Mouse (Mus musculus) adrenal gland, postnatal 4 days (tissue): ENCODE results near the gene Trim71. TPM values are rescaled to one million over a fixed set of nuclear protein-coding genes. Genes with fewer than 3 reads are reported as not detected.
"Not testable (repeated sequence)": the region's sequence is repeated elsewhere in the genome, so short reads cannot be mapped to it uniquely, and the experiment has no call there.

Source experiments
- DNase-seq, 2 experiments: peaks; one replicate each; pipeline ENCODE4 v3.0.0; 2021 to 2022; ENCODE audit warnings: low spot score in 2 of 2, mixed read lengths in 2 of 2
- total RNA-seq, 2 experiments: library from RNA; stranded (reverse); gene quantifications; 2 replicates each; pipeline ENCODE4 v1.2.3; 2021

Gene Trim71
- total RNA-seq, 2 experiments from 2014 or later, result 0.36 TPM; not detected in 1

DNA sequence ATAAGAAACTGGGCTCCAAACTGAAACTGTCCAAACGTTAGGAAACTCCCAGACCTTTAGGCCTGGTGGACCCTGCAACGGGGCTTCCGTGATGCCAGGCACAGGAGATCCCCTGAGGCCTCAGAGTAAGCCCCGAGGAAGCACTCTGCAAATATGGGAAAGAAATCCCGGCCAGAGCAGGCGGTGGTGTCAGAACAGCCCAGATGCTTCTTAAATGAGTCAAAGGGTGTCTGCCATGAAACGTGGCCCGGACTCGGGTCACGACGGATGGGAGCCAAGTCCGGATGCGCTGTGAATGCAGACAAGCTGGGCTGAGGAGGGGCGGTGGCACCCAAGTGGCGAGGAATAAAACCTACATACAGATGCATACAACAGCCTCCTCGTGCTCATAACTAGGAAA, 37.1 kb downstream of the Trim71 start:
- no peak for DNase-seq

DNA sequence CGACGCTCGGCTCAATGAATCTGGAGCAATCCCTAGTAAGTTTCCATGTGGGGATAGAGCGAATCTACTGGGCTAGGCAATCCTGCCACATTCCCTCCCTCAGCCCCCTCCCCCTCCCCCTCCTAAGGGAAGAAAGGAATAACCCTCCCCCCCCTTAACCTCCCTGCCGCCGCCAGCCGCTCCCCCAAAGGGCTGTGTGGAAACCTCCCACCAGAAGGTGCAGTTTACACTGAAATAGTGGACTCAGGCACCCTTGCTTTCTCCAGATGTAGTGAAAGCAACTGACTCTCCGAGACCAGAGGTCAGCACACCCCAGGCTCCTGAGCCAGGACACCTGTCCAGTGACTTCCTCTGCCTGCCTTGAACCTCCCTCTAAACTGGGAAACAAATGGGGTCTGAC, 37.6 kb downstream of the Trim71 start:
- no peak for DNase-seq

DNA sequence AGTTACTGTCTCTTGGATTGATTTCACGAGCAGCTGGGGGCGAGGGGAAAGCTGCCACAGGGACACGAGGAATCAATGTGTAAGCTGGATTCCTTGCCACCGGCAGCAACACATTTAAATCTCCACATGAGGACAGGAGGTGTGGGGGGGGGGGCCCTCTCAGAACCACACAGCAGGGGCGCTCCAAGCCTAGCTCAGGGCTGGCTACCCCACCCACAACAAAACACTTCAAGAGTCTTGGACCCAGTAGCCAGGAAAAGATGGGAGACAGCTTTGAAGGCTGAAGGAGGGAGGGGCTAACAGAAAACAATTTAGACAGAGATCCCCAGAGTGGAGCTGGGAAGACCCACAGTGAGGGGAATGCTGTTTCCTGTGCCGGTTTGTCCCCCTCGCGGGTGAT, 38.3 kb downstream of the Trim71 start:
- DNase-seq, result no peak

DNA sequence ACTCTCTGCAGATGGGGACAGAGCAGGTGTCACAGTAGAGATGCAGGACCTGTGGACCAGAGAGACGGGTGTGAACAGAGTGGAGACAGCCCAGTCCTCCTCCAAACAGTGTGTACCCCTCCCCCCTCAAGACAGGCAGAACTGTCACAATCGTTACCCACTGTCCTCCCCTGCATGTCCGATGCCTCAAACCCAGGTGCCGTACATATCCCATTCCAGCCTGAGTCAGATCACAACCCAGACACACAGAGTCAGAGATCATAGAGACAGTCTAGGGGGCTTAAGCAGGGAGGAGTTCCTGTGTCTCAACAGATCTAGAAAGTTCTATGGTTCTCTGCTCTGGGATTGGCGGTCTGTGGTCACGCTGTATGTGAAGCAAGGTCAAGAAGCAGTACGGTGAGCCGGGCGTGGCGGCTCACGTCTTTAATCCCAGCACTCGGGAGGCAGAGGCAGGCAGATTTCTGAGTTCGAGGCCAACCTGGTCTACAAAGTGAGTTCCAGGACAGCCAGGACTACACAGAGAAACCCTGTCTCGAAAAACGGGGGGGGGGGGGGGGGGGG, 39.0 kb downstream of the Trim71 start:
- no peak for DNase-seq

DNA sequence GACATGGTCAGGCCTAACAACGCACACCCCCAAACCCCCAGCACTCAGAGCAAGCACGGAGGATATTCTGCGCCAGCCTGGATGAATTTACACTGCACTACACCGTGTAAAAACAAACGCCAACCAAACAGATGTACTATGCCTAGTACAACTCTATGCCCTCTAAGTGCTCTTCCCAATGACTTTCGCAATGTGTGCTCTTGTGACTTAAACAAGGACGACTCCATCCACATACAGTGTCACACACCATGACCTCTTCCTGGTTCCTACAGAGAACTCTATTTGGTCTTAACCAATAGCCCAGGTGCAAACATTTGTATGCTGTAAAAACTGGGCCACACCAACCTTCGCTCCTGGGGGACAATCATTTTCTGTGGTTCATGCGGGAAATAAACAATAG, 41.7 kb downstream of the Trim71 start:
- no peak for DNase-seq

DNA sequence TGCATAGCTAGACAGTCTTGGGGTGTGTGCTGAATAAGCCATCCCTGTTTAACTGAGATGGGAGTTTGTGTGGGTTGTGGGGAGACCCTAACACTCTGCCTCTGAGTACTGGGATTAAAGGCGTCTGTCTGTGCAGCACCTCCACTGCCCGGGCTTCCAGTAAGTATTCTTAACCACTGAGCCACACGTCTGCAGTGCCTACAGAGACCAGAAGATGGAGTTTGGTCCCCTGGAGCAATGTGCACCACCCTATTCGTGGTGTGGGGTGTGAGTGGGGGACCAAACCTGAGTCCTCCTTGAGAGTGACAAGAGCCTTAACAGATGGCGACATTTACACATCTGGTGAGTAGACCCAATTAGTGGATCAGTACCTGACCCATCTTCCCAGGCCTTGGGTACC, 42.1 kb downstream of the Trim71 start:
- no peak for DNase-seq

DNA sequence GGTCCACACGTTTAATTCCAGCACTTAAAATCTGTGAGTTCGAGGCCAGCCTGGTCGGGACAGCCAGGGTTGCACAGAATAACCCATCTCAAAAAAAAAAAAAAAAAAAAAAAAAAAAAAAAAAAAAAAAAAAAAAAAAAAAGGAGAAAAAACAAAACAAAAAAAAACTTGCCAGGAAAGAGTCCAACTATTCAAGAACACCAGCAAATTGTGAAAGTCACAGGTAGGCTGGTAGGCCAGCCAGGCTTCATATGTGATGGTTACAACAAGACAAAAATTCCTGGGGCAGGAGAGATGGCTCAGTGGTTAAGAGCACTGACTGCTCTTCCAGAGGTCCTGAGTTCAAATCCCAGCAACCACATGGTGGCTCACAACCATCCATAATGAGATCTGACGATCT, 43.6 kb downstream of the Trim71 start:
- DNase-seq, result not testable (repeated sequence)

DNA sequence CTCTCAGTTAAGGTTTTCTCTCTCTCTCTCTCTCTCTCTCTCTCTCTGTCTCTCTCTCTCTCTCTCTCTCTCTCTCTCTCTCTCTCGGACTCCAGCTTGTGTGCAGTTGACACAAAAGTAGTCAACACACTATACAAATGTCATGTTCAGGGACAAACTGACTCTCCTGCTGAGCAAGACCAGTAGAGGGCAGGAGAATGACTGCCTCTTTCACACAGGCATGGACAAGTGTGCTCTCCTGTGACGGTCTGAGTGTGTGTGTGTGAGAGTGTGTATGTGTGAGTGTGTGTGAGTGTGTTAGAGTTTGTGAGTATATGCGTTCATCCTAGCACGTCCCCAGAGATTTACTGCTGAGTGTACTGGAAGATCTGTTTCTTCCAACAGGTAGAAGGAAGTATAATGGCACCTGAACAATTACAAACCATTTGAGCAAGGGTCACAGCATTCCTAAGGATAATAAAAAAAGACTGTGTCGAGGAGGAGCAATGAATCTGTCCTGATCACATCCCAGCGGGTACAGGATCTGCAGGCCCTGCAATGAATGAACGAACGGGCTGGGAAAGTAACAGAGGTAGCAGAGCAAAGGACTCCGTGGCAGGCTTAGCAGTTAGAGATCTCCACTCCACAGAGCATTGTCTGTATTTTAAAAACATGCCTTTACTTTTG, 45.2 kb downstream of the Trim71 start:
- no peak for DNase-seq

DNA sequence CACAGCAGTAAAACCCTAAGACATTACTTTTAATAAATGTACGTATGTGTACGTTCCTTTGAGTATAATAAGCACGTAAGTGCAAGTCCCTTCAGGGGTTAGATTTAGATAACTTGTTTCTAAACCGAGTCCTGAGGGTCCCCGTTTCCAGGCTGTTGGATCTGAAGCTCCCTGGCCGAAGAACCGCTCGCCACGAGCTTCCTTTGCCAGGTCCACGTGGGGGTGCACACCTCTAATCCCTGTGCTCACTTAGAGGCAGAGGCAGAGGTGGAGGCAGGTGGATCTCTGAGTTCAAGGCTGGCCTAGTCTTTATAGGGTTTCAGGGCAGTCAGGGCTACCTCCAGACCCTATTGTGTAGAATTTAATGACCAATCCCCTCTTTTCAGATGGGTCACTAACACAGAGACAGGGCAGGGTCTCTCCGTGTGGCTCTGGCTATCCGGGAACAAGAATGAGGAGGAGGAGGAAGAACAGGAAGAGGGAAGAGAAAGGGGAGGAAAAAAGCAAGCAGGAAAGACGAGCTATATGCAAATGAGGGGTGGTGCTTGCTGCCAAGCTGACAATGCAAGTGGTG, 46.2 kb downstream of the Trim71 start:
- no peak for DNase-seq

DNA sequence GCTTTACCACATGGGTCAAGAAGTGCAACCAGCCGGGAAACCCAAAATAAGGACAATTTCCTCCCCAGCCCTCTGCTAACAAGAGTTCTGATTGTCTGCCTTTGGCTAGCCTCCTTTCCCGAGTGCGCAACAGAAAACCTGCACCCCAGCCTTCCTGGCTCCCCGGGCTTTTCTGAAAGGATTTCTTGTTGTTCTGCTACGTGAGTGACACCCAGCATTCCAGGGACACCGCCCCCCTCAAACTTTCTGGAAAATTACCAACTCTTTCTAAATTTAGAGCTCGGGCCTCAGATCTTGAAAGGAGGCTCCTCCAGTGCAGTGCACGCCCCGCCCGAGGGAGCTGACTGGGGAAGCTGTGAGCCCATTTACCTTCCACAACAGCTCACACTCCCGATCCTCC, 48.8 kb downstream of the Trim71 start, which contains the start of gene C130032M10Rik:
TSS of gene C130032M10Rik (plus strand) at position 334 of the 400 bp plus-strand sequence.
- no peak for DNase-seq

DNA sequence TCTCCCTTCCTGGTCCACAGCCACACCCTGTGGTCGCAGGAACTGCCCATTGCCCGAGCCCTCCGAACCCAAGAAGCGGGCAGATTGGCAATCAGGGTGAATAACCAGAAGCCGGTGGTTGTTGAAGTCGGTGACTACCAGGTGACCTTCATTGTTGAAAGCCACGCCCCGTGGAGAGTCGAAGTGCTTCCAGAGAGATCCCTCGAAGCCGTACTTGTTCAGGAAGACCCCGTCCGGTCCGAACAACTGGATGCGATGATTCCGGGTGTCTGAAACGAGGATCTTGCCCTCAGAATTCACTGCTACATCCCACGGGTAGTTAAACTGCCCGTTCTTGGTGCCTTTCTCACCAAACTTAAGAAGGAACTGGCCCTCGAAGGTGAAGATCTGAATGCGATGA, 51.3 kb downstream of the Trim71 start:
- no peak for DNase-seq

DNA sequence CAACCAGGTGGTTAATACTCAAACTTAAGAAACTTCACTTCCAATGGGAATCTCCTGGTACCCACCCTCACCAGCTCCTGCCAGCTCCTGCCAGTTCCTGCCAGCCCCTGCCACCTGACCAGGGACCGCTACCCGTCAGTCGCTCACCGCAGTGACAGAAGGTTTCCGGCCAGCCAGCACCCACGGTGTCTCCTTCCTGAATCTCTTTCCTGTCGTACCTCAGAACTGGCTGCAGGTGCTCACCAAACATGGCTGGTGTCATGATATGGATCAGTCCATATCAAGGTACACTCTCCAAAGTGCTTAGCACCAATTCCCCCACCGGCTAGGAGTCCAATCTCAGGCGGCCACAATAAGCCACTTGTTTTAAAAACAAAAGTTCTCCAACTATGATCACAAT, 54.4 kb downstream of the Trim71 start:
- no peak for DNase-seq

DNA sequence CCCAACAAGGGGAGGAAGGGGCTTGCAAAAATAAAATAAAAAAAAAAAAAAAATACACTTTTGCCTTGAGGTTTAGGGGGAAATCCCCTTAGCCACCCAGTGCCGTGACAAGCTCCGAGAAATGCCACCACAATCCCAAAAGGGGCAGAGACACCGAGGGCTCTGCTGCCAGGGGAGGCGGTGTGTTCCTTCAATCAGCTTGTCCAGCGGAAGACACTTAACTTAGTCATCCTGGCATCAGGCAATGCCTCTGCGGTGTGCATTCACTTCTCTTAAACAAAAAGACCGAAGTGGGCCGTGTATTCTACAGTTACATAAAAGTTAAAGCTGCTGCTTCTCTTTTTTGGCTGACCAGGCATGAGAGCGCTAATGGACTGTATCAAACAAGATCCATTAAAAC, 56.7 kb downstream of the Trim71 start:
- no peak for DNase-seq

DNA sequence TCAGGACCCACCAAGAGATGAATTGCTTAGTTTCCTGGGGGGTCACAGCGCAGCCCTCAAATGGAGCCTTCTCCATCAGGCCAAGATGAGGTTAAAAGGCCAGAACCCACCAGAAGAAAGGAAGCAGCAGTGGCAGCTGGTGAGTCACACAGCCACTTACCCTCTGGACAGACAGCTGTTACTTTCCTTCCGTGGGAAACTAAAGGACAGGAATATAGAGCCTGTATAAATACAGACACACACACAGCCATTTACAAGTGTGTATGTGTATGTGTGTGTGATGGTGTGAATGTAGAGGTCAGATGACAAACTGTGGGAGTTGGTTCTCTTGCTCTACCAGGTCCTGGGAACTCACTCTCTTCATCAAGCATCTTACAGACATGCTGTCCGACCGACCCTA, 57.6 kb downstream of the Trim71 start:
- no peak for DNase-seq

DNA sequence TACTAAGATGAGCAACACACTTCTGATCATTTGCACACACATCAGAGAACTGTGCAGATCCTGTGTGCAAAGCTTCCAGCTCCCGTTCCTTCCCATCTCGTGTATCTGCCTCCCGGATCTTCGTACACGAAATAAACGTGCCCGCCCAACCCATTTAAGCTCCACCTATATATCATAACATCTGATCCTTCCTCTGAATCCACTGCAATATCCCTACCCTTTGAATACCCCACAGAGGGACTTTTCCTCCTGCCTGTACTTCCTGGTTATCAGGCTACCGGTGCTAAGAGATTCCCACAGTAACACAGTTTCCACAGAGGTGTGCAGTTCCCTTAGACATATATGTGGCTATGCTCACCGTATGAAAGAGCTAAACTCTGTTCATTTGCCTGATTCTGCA, 59.4 kb downstream of the Trim71 start, which contains the start of gene Ccr4:
TSS of gene Ccr4 (minus strand) at position 101 of the 400 bp plus-strand sequence.
- DNase-seq, result no peak

DNA sequence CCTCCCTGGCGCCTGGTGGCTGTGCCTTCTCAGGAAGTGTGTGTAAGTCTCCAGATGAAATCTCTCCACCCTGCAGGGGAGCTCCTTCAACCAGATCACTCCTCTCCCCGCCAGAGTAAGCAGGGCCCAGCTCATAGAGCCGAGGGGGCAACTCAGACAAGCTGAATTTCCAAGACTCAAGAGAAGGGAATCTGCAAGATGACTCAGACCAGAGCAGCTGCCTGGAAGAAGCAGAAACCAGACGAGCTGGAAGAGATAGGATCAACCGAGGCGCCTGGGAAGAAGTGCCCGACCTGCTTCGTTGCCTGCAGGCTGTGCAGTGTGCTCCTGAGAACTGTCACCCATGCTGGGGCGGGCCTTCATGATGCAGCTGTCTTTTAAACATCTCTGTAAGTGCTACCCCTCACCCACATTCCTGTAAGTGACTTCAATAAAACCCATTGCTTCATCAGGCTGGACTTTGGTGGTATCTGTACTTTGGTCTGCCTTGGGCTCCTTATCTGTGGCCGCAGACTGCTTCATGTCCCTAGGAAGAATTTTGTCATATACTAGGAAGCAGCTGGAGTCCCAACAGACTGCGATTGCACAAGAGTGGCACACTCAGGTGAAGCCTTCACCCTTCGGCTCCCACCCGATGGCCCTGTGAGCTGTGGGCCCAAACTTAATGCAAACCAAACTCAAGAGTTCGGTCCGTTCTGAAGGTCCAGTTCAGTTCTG, 61.3 kb downstream of the Trim71 start:
- DNase-seq, result no peak

DNA sequence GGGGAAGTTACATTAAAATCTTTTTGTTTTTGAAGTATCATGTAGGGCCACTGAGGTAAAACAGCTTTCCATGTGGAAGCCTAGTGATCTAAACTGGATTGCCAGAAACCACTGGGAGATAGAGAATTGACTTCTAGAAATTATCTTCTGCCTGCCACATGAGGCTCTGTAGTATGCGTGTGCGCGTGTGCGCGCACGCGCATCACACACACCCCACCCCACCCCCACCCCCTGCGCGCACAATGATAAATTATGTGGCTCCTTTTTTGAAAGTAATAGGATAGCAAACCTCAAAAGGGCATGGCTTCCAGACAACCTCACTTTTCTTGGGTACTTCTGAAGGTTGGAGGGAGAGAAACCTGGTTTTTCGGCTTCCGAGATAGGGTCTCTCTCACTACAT, 62.3 kb downstream of the Trim71 start:
- DNase-seq, result no peak

DNA sequence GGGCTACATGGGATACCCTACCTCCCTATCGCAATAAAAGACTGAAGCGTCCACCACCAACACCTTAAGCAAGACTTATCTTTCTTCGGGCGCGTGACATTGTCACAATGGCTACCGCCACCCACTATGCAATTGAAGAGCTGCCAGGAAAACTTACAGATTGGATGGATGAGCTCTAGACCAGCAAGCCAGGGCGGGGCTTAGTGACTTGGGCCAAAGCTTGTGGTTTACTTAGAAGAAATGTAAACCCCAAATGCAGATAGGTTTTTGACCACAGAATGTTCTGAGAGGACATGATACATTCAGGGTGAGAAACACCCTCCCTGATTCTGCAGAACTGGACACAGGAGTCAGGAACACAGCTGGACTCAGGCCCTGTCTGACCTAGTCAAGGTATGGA, 63.1 kb downstream of the Trim71 start:
- no peak for DNase-seq

DNA sequence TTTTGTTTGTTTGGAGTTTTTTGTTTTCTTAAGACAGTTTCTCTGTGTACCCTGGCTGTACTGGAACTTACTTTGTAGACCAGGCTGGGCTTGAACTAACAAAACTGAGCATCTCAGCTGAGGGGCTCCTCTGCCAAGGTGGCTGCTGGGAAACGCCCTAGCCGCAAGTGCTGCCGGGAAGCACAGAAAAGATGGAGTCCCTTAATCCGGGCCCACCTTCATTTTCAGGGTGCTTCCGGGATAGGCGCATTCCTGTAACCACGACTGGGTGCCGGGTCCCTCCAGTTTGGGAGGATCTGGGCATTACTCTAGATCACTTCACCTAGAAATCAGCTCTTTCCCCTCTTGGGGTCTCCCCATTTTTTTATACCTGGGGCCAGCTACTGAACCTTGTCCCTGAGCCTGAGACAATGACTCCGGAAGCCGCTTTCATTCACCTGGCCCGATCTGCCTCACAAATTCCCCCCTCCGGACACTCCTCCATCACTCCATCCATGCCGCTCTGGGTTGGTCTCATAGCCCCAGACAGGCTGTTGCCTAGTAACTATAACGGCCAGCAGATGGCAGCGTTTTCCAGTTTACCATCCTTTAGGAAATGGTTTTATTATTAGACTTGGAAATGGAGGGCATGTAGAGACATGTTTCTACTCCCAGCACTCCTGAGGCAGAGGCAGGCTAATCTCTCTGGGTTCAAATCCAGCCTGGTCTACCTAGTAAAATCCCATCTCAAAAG, 64.2 kb downstream of the Trim71 start:
- peak in 1 of 2 experiments; percentile 20 for DNase-seq

DNA sequence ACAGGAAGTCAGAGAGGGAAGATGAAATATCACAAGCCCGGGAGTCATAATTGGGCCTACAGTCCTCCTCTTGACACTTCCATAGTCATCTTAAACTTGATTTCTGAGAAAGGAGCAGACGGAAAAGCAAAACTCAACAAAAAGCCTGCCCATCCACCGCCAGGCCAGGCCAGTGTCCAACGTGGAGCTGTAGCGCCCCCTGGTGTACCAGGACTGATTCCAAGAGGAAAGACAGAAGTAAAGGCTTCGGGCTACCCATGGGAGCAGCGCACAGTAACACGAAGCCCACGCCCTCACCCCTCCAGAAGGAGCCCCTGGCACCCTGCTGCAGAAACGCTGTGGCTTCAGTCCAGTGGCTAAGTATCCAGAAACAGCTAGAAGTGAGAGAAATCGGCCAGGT, 66.0 kb downstream of the Trim71 start:
- peak; percentile 72 to 82 for DNase-seq

DNA sequence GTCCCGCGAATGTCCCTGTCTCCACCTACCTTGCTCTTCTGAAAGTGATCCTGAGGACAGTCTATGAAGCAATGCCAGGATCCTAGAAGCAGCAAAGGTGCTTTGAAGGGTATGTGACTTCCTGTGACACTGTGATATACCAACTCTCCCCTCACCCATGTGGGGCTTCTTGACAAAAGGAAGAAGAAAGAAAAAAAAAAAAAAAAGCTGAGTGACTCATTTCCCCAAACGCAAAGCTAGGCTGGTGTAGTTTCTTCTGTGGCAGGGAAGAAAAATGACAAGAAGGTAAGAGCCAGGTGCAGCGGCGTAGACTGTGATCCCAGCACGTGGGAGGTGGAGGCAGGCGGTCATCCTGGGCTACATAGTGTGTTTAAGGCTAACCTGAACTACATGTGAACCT, 67.7 kb downstream of the Trim71 start:
- no peak for DNase-seq
